10 mouse cellular contexts compared by ENCODE assay signal in the genomic region with DNA sequence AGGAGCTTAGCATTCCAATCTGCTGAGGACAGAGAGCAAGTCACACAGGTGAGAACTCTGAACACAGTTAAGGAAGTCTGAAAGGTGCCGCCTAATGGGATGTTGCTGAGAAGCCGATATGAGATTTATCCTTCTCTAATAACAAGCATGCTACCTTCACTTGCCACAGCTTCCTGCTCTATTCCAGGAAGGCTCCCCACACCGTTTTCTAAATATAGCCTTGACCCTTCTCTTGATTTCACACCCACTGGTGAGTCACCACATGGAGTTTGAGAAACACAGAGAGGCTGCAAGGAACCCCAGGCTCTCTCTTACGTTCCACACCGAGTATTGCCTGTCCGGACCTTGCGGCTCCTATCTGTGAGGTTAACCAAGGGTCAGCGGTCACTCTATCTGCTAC. TPM values are rescaled to one million over a fixed set of nuclear protein-coding genes. Genes with fewer than 3 reads are reported as not detected.
A peak's percentile ranks its signal among the peaks of the same experiment; 100 is the strongest.
DNase-seq lines count a peak whose midpoint lies in the region; ATAC-seq lines count a peak whose summit lies in the region.
"Had no signal": no experiment of that assay in that cellular context is flagged by ENCODE, and none has a peak within 500 bp of the region (broad histone marks: within the 10 kb centered on the region; RNA-seq: fewer than 3 reads in every experiment).

No protein-coding gene starts in this region.

- peak overlapping the region; percentile 19; the same call in 1 of the 2 replicates for H3K4me2 ChIP-seq in heart, embryonic 14.5 days (ENCODE audit: low read length)
- H3K4me2 ChIP-seq in hindbrain, embryonic 14.5 days (replicated peaks) = no peak overlapping the region
- H3K4me2 ChIP-seq in neural tube, embryonic 14.5 days (ENCODE audit: low read depth, low read length) = no peak overlapping the region

- 39% methylated on average over 8 of the region's 8 CpGs for WGBS in heart, embryonic 14.5 days
- WGBS in hindbrain, embryonic 14.5 days = 73% methylated on average over 8 of the region's 8 CpGs
- 90% methylated on average over 8 of the region's 8 CpGs for WGBS in neural tube, embryonic 14.5 days

- peaks cover 13 to 15% of the 10 kb centered on the region in 2 experiments for H3K4me1 ChIP-seq in heart, embryonic 14.5 days (ENCODE audit: control insufficient read depth in 2 of 2, insufficient read depth in 2 of 2, low read length in 2 of 2)
- peaks cover 28% of the 10 kb centered on the region for H3K4me1 ChIP-seq in hindbrain, embryonic 14.5 days (replicated peaks; ENCODE audit: control insufficient read depth, insufficient read depth, low read length)
- peaks cover 20% of the 10 kb centered on the region for H3K4me1 ChIP-seq in neural tube, embryonic 14.5 days (ENCODE audit: control insufficient read depth, insufficient read depth, low read length)

- H3K4me3 ChIP-seq in heart, embryonic 14.5 days (ENCODE audit: control insufficient read depth in 1 of 2, insufficient read depth in 1 of 2, low read depth in 1 of 2, low read length in 2 of 2) = no peak overlapping the region
- no peak overlapping the region for H3K4me3 ChIP-seq in hindbrain, embryonic 14.5 days (replicated peaks; ENCODE audit: low read length)
- no peak overlapping the region for H3K4me3 ChIP-seq in neural tube, embryonic 14.5 days (ENCODE audit: low read depth, low read length)

- peak overlapping the region; percentile 59 to 62 for H3K27ac ChIP-seq in heart, embryonic 14.5 days (replicated peaks in 1 of 2; ENCODE audit: control insufficient read depth in 1 of 2, insufficient read depth in 1 of 2, low read depth in 2 of 2, low read length in 2 of 2)
- H3K27ac ChIP-seq in hindbrain, embryonic 14.5 days = peak overlapping the region; percentile 78
- peak overlapping the region; percentile 60; the same call in 1 of the 2 replicates for H3K27ac ChIP-seq in neural tube, embryonic 14.5 days (ENCODE audit: low read depth, low read length)
- H3K27ac ChIP-seq: liver, embryonic 14.5 days had no signal

- ATAC-seq in heart, embryonic 14.5 days (ENCODE audit: insufficient number of reproducible peaks, insufficient read depth, low FRiP score, low read depth) = peak; percentile 23; the same call in 1 of the 2 replicates
- no peak for ATAC-seq in hindbrain, embryonic 14.5 days (ENCODE audit: low FRiP score)
- no peak for ATAC-seq in neural tube, embryonic 14.5 days (ENCODE audit: low read depth)
- no peak for ATAC-seq in cerebellum, adult (ENCODE audit: insufficient number of reproducible peaks, low FRiP score, low TSS enrichment)

- H3K27me3 ChIP-seq in heart, embryonic 14.5 days (ENCODE audit: control insufficient read depth, insufficient read depth, low read length) = no peaks in the 10 kb centered on the region
- H3K27me3 ChIP-seq in hindbrain, embryonic 14.5 days (ENCODE audit: control insufficient read depth, insufficient read depth, low read length) = no peaks in the 10 kb centered on the region
- H3K27me3 ChIP-seq in neural tube, embryonic 14.5 days (ENCODE audit: control insufficient read depth, insufficient read depth, low read length) = no peaks in the 10 kb centered on the region

- no peak for DNase-seq in heart, adult 8-10 months (ENCODE audit: low spot score)
- DNase-seq in fibroblast of lung, adult 2 months (ENCODE audit: low read depth) = peak; percentile 49
- DNase-seq in hindbrain, embryonic 14.5 days (ENCODE audit: low spot score) = no peak
- DNase-seq in cerebellum, adult 11 months = no peak
- DNase-seq in left cerebral cortex, adult 9 months (ENCODE audit: low spot score in 2 of 2) = no peak
- DNase-seq: kidney, adult 2 months had no signal

- no peaks in the 10 kb centered on the region for H3K36me3 ChIP-seq in heart, embryonic 14.5 days (ENCODE audit: control insufficient read depth, insufficient read depth, low read length)
- no peaks in the 10 kb centered on the region for H3K36me3 ChIP-seq in hindbrain, embryonic 14.5 days (replicated peaks; ENCODE audit: control insufficient read depth, insufficient read depth)
- no peaks in the 10 kb centered on the region for H3K36me3 ChIP-seq in neural tube, embryonic 14.5 days (ENCODE audit: control insufficient read depth, insufficient read depth, low read length)

- no peak overlapping the region for H3K9ac ChIP-seq in heart, embryonic 14.5 days (ENCODE audit: low read length)
- 0 out of 2 replicates have a peak overlapping the region, but pooled peaks have one; percentile 24 for H3K9ac ChIP-seq in hindbrain, embryonic 14.5 days
- H3K9ac ChIP-seq in neural tube, embryonic 14.5 days (replicated peaks; ENCODE audit: low read depth, low read length) = no peak overlapping the region
- H3K9ac ChIP-seq: liver, embryonic 14.5 days had no signal

- H3K9me3 ChIP-seq in heart, embryonic 14.5 days (ENCODE audit: control insufficient read depth, low read length) = no peaks in the 10 kb centered on the region
- no peaks in the 10 kb centered on the region for H3K9me3 ChIP-seq in hindbrain, embryonic 14.5 days (ENCODE audit: control insufficient read depth, low read length)
- no peaks in the 10 kb centered on the region for H3K9me3 ChIP-seq in neural tube, embryonic 14.5 days (ENCODE audit: control insufficient read depth, low read length)

RNA-seq across cellular contexts. Expression of gene Plekha6, which starts 24.7 kb away (rescaled TPM):
- polyA plus RNA-seq in heart, embryonic 14.5 days (2014; fragmentation: Nextera tagmentation; extraction: Ambion mirVana) = 12.4 and 16.5 TPM in 2 replicates
- total RNA-seq in heart, adult 8-10 months (2022) = 10 to 100 TPM; 55.8 to 74.3 (median 66.5) TPM
- polyA plus RNA-seq in hindbrain, embryonic 14.5 days (2014; fragmentation: Nextera tagmentation; extraction: Ambion mirVana) = 21.4 and 22.2 TPM in 2 replicates
- 25.5 and 27.9 TPM in 2 replicates for polyA plus RNA-seq in neural tube, embryonic 14.5 days (2014; fragmentation: Nextera tagmentation; extraction: Ambion mirVana)

RNA-seq across cellular contexts. Expression of gene Ppp1r15b, which starts 57.8 kb away (rescaled TPM):
- 24.5 and 24.6 TPM in 2 replicates for polyA plus RNA-seq in heart, embryonic 14.5 days (2014; fragmentation: Nextera tagmentation; extraction: Ambion mirVana)
- total RNA-seq in heart, adult 8-10 months (2022) = 10 to 100 TPM; 20.8 to 24.3 (median 21.7) TPM
- polyA plus RNA-seq in hindbrain, embryonic 14.5 days (2014; fragmentation: Nextera tagmentation; extraction: Ambion mirVana) = 29.6 and 36.0 TPM in 2 replicates
- 25.9 and 37.1 TPM in 2 replicates for polyA plus RNA-seq in neural tube, embryonic 14.5 days (2014; fragmentation: Nextera tagmentation; extraction: Ambion mirVana)
